Mouse (Mus musculus): ENCODE results near the gene Twf2.

DNA sequence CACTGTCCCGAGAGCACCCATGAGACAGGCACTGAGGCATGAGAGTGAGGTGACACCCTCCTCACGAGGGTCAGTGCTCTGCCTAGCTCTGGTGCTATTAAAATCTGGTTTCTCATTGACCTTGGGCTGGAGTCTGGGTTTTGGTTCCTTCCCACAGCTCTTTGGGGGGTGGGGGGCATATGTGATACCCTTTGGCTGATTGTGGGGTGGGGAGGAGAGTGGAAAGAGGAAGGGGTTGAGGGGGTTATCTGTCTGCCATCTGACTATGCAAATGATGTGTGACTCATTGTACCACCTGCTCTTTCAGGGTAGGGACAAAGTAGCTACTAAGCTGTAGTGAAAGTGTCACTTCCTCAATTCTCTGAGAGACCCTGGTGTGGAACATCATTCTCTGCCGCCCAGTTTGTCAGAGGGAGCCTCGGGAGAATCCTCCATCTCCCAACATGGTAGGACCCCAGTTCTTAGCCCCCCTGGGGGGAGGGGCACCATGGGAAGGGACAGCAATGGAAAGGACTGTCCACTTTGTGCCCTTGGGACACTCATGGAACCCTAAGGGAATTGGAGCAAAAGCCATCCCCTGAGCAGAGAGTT, 19.4 kb downstream of the Twf2 start, which contains the start of gene Tlr9:
- TF ChIP-seq HCFC1 (IDR thresholded peaks at IDR 0.05; ENCODE audit: low read depth, low read length) (no peak), CTCF (IDR thresholded peaks at IDR 0.05 in 2 of 3, conservative IDR thresholded peaks at IDR 0.05 in 1 of 3; ENCODE audit: control insufficient read depth in 1 of 3, insufficient read depth in 1 of 3, low read depth in 2 of 3, low read length in 3 of 3, poor library complexity in 1 of 3, severe bottlenecking in 1 of 3) (no peak), MAX (IDR thresholded peaks at IDR 0.05; ENCODE audit: low read length) (no peak), TAL1 (IDR thresholded peaks at IDR 0.05; ENCODE audit: low read length) (no peak), UBTF (IDR thresholded peaks at IDR 0.05; ENCODE audit: borderline replicate concordance, insufficient read depth, low read depth, low read length) (no peak), RCOR1 (IDR thresholded peaks at IDR 0.05; ENCODE audit: low read depth, low read length) (no peak)

All from MEL (cell line).